Mouse (Mus musculus) heart, adult 2 months (tissue): ENCODE data around the gene Senp5. TPM values are rescaled to one million over a fixed set of nuclear protein-coding genes. Genes with fewer than 3 reads are reported as not detected.
A peak's percentile ranks its signal among the peaks of the same experiment; 100 is the strongest.
"Not testable (repeated sequence)": the region's sequence is repeated elsewhere in the genome, so short reads cannot be mapped to it uniquely, and the experiment has no call there.

Experiments
- DNase-seq, 2 experiments: peaks; one replicate each; pipeline ENCODE4 v3.0.0; 2021
- H3K27ac ChIP-seq: fragments of 200-600 bp; 2 replicates; pipeline ENCODE4 v1.8.1; 2022
- H3K27me3 ChIP-seq: fragments of 200-500 bp; 2 replicates; pipeline ENCODE4 v1.6.1; 2012; ENCODE audit warnings: mild to moderate bottlenecking, low read length, inconsistent platforms, mixed read lengths; ENCODE audit not compliant: control insufficient read depth, insufficient read depth
- H3K36me3 ChIP-seq: fragments of 200-500 bp; 2 replicates; pipeline ENCODE4 v1.6.1; 2012; ENCODE audit warnings: low read length, inconsistent platforms; ENCODE audit not compliant: control insufficient read depth, insufficient read depth
- H3K4me1 ChIP-seq: fragments of 200-500 bp; 2 replicates; pipeline ENCODE4 v1.6.1; 2011; ENCODE audit warnings: low read length; ENCODE audit not compliant: control insufficient read depth, insufficient read depth
- H3K4me3 ChIP-seq: fragments of 200-600 bp; 2 replicates; pipeline ENCODE4 v1.8.1; 2022
- H3K79me2 ChIP-seq: fragments of 200-500 bp; replicated peaks from 2 replicates; pipeline ENCODE4 v1.6.1; 2012; ENCODE audit warnings: mild to moderate bottlenecking, inconsistent platforms, low read length, moderate library complexity, mixed read lengths; ENCODE audit not compliant: control insufficient read depth, insufficient read depth
- H3K9ac ChIP-seq: fragments of 200-500 bp; 2 replicates; pipeline ENCODE4 v1.6.1; 2012; ENCODE audit warnings: low read depth, mild to moderate bottlenecking, control low read depth, inconsistent platforms, low read length, mixed read lengths
- CTCF ChIP-seq: fragments of 200-600 bp; IDR thresholded peaks from 2 replicates; pipeline ENCODE4 v1.8.1; 2022; ENCODE audit warnings: antibody characterized with exemption, mild to moderate bottlenecking, moderate library complexity
- EP300 ChIP-seq: fragments of 200-500 bp; IDR thresholded peaks from 2 replicates; pipeline ENCODE4 v1.6.1; 2011; ENCODE audit warnings: low read depth, low read length, control low read depth; ENCODE audit not compliant: insufficient read depth
- POLR2A ChIP-seq: fragments of 200-500 bp; IDR thresholded peaks from 2 replicates; pipeline ENCODE4 v1.6.1; 2011; ENCODE audit warnings: mild to moderate bottlenecking, low read depth, low read length, control low read depth; ENCODE audit not compliant: insufficient read depth
- WGBS: fragments of 180-500 bp; shearing (Covaris S2); methylation state at CpG from one replicate; pipeline ENCODE4 v1.1.7; 2018; 5-methylcytosine and 5-hydroxymethylcytosine counted together
- intact Hi-C: fragments of 180-260 bp; cut with DNase I; formaldehyde crosslinking; loops from one replicate; pipeline ENCODE4 v1.15.1; 2025
- polyA plus RNA-seq: library from polyadenylated mRNA; depleted of rRNA; stranded (reverse); fragments of >200 nt; gene quantifications from 2 replicates; pipeline ENCODE4 v1.2.3, GENCODE M21; 2012
- total RNA-seq, 2 experiments: library from RNA; stranded (reverse); gene quantifications; 2 replicates each; pipeline ENCODE4 v1.2.3; 2021

The Senp5 gene
- total and polyA plus RNA-seq, 3 experiments, result 3.5 to 12.8 (median 10.5) TPM

DNA sequence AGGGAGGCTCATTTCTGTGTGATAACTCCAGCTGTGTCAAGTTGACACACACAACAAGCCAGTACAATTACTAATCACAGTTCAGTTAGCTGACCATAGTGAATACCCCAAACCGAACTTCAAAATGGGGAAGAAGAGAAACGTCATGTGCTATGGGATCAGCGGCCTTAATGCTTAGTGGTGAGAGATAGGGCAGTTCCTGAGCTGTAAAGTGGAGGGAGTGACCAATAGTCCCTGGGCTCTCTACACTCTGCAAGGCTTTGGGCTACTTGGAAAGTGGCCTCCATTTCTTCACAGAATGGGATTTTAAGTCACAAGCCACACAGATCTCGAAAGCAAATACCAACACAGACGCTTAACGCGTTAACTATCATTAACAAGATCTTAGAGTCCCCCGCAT is 55.8 kb downstream of the Senp5 start:
- Histone ChIP-seq H3K4me1 (peaks cover 8% of the 10 kb centered on the region), H3K79me2 (peaks cover 6% of the 10 kb centered on the region; the same call in 1 of the 2 replicates), H3K36me3 (peaks cover 2% of the 10 kb centered on the region; the same call in 1 of the 2 replicates), H3K9ac (peak overlapping the region; percentile 33), H3K27ac (peak overlapping the region; percentile 93), H3K4me3 (peak overlapping the region; percentile 91), H3K27me3 (no peaks in the 10 kb centered on the region)
- intact Hi-C loops, result loop anchor here (10.0 kb wide), 1 partner anchor 667 kb away; no protein-coding TSS in a partner anchor
- DNase-seq, result no peak
- TF ChIP-seq CTCF (no peak), EP300 (no peak), POLR2A (no peak)
- 11% methylated on average over 8 of the region's 8 CpGs for WGBS

DNA sequence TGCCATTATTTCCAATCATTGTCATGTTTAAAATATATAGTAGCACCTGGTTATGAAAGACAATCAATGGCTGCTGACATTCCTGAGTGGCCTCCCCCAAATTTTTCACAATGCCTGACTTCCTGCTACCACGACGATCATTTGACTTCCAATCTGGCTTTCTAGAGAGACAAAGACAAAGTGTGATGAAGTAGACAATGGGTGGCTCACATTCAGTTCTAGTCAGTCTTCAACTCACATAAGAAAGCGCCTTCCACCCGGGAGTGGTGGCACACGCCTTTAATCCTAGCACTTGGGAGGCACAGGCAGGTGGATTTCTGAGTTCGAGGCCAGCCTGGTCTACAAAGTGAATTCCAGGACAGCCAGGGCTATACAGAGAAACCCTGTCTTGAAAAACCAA is 57.1 kb downstream of the Senp5 start:
- not testable (repeated sequence) for DNase-seq, H3K79me2 ChIP-seq, H3K27ac ChIP-seq, H3K9ac ChIP-seq, H3K27me3 ChIP-seq, H3K4me3 ChIP-seq, H3K4me1 ChIP-seq, H3K36me3 ChIP-seq
- intact Hi-C loops, result loop anchor here (10.0 kb wide), 1 partner anchor 669 kb away; no protein-coding TSS in a partner anchor
- WGBS, result 70% methylated on average over 6 of the region's 6 CpGs

DNA sequence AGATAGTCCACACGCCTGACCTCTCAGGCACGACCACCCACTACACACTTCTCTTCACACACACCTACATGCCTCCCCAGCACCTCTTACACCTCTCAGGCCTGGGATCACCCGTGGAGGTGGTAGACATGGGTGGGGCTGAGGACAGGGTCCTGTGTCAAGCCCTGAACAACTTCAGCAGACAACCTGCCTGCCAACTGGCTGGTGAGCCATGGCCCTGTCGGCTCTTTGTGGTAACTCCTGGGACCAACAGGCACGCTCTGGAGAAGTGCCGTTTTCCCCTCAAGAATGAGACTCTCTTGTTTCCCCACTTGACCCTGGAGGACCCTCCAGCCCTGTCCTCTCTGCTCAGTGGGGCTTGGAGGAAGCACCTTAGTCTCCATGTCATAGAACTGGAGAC is 57.7 kb downstream of the Senp5 start:
- no peak overlapping the region for H3K4me3 ChIP-seq
- no peak for DNase-seq
- H3K36me3 ChIP-seq, result peaks cover 2% of the 10 kb centered on the region; the same call in 1 of the 2 replicates
- H3K27me3 ChIP-seq, result no peaks in the 10 kb centered on the region
- 0 out of 2 replicates have a peak, but pooled peaks cover 5% of the 10 kb centered on the region for H3K79me2 ChIP-seq
- WGBS, result 81% methylated on average over 6 of the region's 6 CpGs
- intact Hi-C loops, result loop anchor here (10.0 kb wide), 1 partner anchor 669 kb away; no protein-coding TSS in a partner anchor
- no peak overlapping the region for H3K9ac ChIP-seq
- H3K4me1 ChIP-seq, result peaks cover 8% of the 10 kb centered on the region
- H3K27ac ChIP-seq, result no peak overlapping the region
- TF ChIP-seq EP300 (no peak), POLR2A (no peak), CTCF (no peak)

DNA sequence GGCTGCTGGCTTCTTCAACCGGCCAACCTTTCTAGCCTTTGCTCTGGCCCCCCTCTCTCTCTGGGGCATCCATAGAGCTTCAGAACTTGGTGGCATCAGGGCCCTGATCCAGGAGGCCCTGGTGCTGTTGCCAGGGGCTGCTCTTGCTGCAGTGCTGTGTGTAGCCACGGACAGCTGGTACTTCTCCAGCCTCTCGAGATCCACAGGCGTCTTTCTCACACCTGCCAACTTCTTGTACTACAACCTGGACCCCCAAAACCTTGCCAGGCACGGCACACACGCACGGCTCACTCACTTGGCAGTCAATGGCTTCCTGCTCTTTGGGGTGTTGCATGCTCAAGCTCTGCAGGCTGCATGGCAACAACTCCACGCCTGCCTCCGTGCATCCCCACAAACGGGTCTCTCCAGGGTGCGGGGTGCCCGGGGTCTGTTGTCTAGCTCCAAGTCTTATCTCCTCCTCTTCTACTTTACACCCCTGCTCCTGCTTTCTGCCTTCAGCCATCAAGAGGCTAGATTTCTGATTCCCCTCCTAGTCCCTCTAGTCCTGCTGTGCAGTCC is 58.3 kb downstream of the Senp5 start:
- no peak for TF ChIP-seq POLR2A
- no peak for TF ChIP-seq EP300
- TF ChIP-seq CTCF, result no peak
- DNase-seq, result no peak
- no peaks in the 10 kb centered on the region for H3K27me3 ChIP-seq
- intact Hi-C loops, result loop anchor here (1.0 to 10.0 kb wide), 2 partner anchors 303 to 670 kb away; partner anchors contain the start of genes Fbxo45 and Wdr53
- H3K9ac ChIP-seq, result no peak overlapping the region
- peaks cover 8% of the 10 kb centered on the region for H3K4me1 ChIP-seq
- H3K4me3 ChIP-seq, result no peak overlapping the region
- WGBS, result 84% methylated on average over 12 of the region's 12 CpGs
- 0 out of 2 replicates have a peak, but pooled peaks cover 4% of the 10 kb centered on the region for H3K79me2 ChIP-seq
- peaks cover 2% of the 10 kb centered on the region; the same call in 1 of the 2 replicates for H3K36me3 ChIP-seq
- no peak overlapping the region for H3K27ac ChIP-seq

DNA sequence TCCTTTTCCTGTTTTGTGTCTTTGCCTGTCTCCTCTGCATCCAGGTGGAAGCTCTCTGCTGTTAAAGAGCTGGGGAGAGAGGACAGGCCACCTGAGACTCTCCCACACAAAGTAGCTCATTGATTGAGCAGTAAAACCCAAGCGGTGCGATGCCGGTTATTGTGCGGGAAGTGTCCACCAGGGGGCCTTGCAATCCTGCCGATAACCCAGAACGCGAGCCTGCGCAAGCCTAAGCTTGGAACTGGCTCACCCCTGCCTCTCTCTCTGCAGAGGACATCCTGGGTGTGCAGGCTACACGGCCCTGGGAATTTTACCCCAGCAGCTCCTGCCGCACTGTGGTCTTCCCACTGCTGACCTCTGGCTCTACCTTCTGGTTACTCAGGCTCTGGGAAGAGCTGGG is 59.1 kb downstream of the Senp5 start:
- no peak for TF ChIP-seq POLR2A
- TF ChIP-seq EP300, result 0 out of 2 replicates have a peak, but pooled peaks have one; percentile 41
- peak; percentile 86 for TF ChIP-seq CTCF
- intact Hi-C loops, result loop anchor here (1.0 to 10.0 kb wide), 2 partner anchors 303 to 671 kb away; partner anchors contain the start of genes Fbxo45 and Wdr53
- H3K27ac ChIP-seq, result no peak overlapping the region
- no peaks in the 10 kb centered on the region for H3K27me3 ChIP-seq
- DNase-seq, result peak; percentile 70 to 79
- 0 out of 2 replicates have a peak, but pooled peaks cover 4% of the 10 kb centered on the region for H3K79me2 ChIP-seq
- H3K4me3 ChIP-seq, result no peak overlapping the region
- H3K36me3 ChIP-seq, result peaks cover 2% of the 10 kb centered on the region; the same call in 1 of the 2 replicates
- H3K4me1 ChIP-seq, result peaks cover 8% of the 10 kb centered on the region
- peak overlapping the region; percentile 20; the same call in 1 of the 2 replicates for H3K9ac ChIP-seq
- WGBS, result 4% methylated on average over 10 of the region's 10 CpGs

DNA sequence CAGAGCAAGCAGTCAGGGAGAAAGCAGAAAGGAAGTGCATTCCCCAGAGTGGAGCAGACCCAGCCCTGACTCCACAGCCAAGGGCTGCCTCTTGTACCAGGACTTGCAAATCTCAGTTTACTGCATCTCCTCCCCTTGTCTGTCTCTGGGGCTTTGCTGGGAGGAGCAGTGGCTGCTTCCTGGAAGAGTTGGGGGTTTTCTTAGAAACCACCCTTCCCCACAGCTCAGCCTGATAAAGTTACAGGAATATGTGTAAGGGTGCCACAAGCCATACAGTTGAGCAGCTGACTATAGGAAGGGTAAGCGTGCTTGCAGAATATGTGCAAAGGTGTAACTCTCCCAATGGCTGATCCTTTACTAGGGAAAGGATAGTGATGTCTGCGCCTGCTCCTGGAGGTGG is 62.5 kb downstream of the Senp5 start:
- peaks cover under 1% of the 10 kb centered on the region; the same call in 1 of the 2 replicates for H3K36me3 ChIP-seq
- intact Hi-C loops, result loop anchor here (10.0 kb wide), 1 partner anchor 674 kb away; no protein-coding TSS in a partner anchor
- TF ChIP-seq POLR2A (no peak), EP300 (no peak), CTCF (no peak)
- no peaks in the 10 kb centered on the region for H3K27me3 ChIP-seq
- no peak overlapping the region for H3K27ac ChIP-seq
- DNase-seq, result no peak
- no peak overlapping the region for H3K4me3 ChIP-seq
- peaks cover 2% of the 10 kb centered on the region for H3K4me1 ChIP-seq
- no peak overlapping the region for H3K9ac ChIP-seq
- 64% methylated on average over 2 of the region's 2 CpGs for WGBS
- H3K79me2 ChIP-seq, result 0 out of 2 replicates have a peak, but pooled peaks cover under 1% of the 10 kb centered on the region
